Mouse (Mus musculus) macrophage (primary cell): ENCODE measurements around the gene Zfp345. TPM values are rescaled to one million over a fixed set of nuclear protein-coding genes. Genes with fewer than 3 reads are reported as not detected.
"Not testable (repeated sequence)": the region's sequence is repeated elsewhere in the genome, so short reads cannot be mapped to it uniquely, and the experiment has no call there.

ENCODE experiments used
- H3K27ac ChIP-seq: fragments of 350-480 bp; formaldehyde crosslinking; 2 replicates; pipeline ENCODE4 v1.9.0; 2021
- H3K36me3 ChIP-seq: fragments of 350-480 bp; formaldehyde crosslinking; 2 replicates; pipeline ENCODE4 v1.9.0; 2021; ENCODE audit errors: inconsistent target
- H3K4me3 ChIP-seq: fragments of 350-480 bp; formaldehyde crosslinking; 2 replicates; pipeline ENCODE4 v1.9.0; 2021; ENCODE audit errors: inconsistent target
- H3K79me2 ChIP-seq: fragments of 350-480 bp; formaldehyde crosslinking; 2 replicates; pipeline ENCODE4 v1.9.0; 2021; ENCODE audit errors: inconsistent target
- WGBS: methylation state at CpG from one replicate; pipeline ENCODE4 v1.1.7; 2026; ENCODE audit warnings: inconsistent platforms; ENCODE audit not compliant: missing documents; 5-methylcytosine and 5-hydroxymethylcytosine counted together
- polyA plus RNA-seq: library from polyadenylated mRNA; stranded (reverse); fragments of 250-400 nt; gene quantifications from 3 replicates; pipeline ENCODE4 v1.2.4, GENCODE M21; 2018; ENCODE audit warnings: inconsistent platforms
- total RNA-seq, 78 experiments: library from RNA; depleted of rRNA; stranded (reverse); fragments of 250-400 nt; gene quantifications; 1 replicate in 9 of 78; 2 replicates in 24 of 78; 3 replicates in 43 of 78; 4 replicates in 2 of 78; pipeline ENCODE4 v1.2.4; 2018; ENCODE audit warnings: inconsistent platforms in 56 of 78

Gene Zfp345
- total RNA-seq (2018; cell fraction: chromatin; rRNA removed): under 1 TPM in 1 of 26 experiments, not detected in 25; 0.26 TPM
- total RNA-seq (2018; cell fraction: cytosol; rRNA removed): under 1 TPM in 8 of 26 experiments, not detected in 18; 0.03 to 0.09 (median 0.06) TPM
- total RNA-seq (2018; cell fraction: nucleus; rRNA removed): not detected
- polyA plus RNA-seq: not detected in 3 replicates

GRCm38 (mm10) chr2:150484939-150485778 lies at the start of gene Zfp345:
Zfp345 (minus strand) TSS chr2:150485091.
- H3K36me3 ChIP-seq, H3K27ac ChIP-seq, H3K4me3 ChIP-seq, H3K79me2 ChIP-seq: not testable (repeated sequence)
- 68% methylated on average over 6 of the region's 8 CpGs for WGBS

GRCm38 (mm10) chr2:150525703-150526207 lies 40.9 kb upstream of the Zfp345 start:
- no peaks in the 10 kb centered on the region for H3K36me3 ChIP-seq
- no peak overlapping the region for H3K27ac ChIP-seq
- no peaks in the 10 kb centered on the region for H3K79me2 ChIP-seq
- no peak overlapping the region for H3K4me3 ChIP-seq
- WGBS: 7% methylated on average over 41 of the region's 42 CpGs

- Histone ChIP-seq H3K27ac (no peak overlapping the region), H3K79me2 (no peaks in the 10 kb centered on the region), H3K4me3 (no peak overlapping the region), H3K36me3 (no peaks in the 10 kb centered on the region)
- 92% methylated on average over 3 of the region's 3 CpGs for WGBS
Measured at GRCm38 (mm10) chr2:150512837-150513236, 27.9 kb upstream of the Zfp345 start.

- WGBS: 42% methylated on average over 38 of the region's 60 CpGs
- H3K79me2 ChIP-seq, H3K36me3 ChIP-seq, H3K4me3 ChIP-seq, H3K27ac ChIP-seq: not testable (repeated sequence)
Measured at GRCm38 (mm10) chr2:150500124-150500973, 15.5 kb upstream of the Zfp345 start.

- no peaks in the 10 kb centered on the region for H3K36me3 ChIP-seq
- no peaks in the 10 kb centered on the region for H3K79me2 ChIP-seq
- H3K4me3 ChIP-seq: no peak overlapping the region
- WGBS: 90% methylated on average over 2 of the region's 2 CpGs
- H3K27ac ChIP-seq: no peak overlapping the region
Measured at GRCm38 (mm10) chr2:150493031-150493430, 8.1 kb upstream of the Zfp345 start.

GRCm38 (mm10) chr2:150451180-150451919 lies 33.5 kb downstream of the Zfp345 start, which contains the start of gene Zfp442:
Zfp442 (minus strand) TSS chr2:150451486.
- 6% methylated on average over 17 of the region's 18 CpGs for WGBS
- not testable (repeated sequence) for H3K36me3 ChIP-seq, H3K79me2 ChIP-seq, H3K27ac ChIP-seq
- peak within 1 kb of the TSS; percentile 59 for H3K4me3 ChIP-seq

- not testable (repeated sequence) for H3K4me3 ChIP-seq, H3K27ac ChIP-seq, H3K36me3 ChIP-seq, H3K79me2 ChIP-seq
- 75% methylated on average over 1 of the region's 1 CpGs for WGBS
Measured at GRCm38 (mm10) chr2:150439084-150439483, 45.8 kb downstream of the Zfp345 start.

Other genes with a start within 250 kb of the Zfp345 start
- gene Gm21994, start 229.5 kb downstream of the Zfp345 start, polyA plus RNA-seq: 1.4 to 8.2 TPM (median 4.3 TPM) in 3 replicates
- gene Gm14124, start 227.6 kb downstream of the Zfp345 start, polyA plus RNA-seq: not detected in 3 replicates
- gene Gm10130, start 161.4 kb downstream of the Zfp345 start, polyA plus RNA-seq: not detected in 3 replicates
- 1.1 to 2.4 TPM (median 2.0 TPM) in 3 replicates for gene 3300002I08Rik, start 122.3 kb downstream of the Zfp345 start, polyA plus RNA-seq
- 1.2 to 1.8 TPM (median 1.6 TPM) in 3 replicates for gene Zfp442, start 33.6 kb downstream of the Zfp345 start, polyA plus RNA-seq
- 5.6 to 14.2 TPM (median 9.1 TPM) in 3 replicates for gene Cst7, start 85.3 kb upstream of the Zfp345 start, polyA plus RNA-seq
- 21.1 to 28.3 TPM (median 26.8 TPM) in 3 replicates for gene Apmap, start 123.5 kb upstream of the Zfp345 start, polyA plus RNA-seq
- 18.0 to 26.5 TPM (median 21.7 TPM) in 3 replicates for gene Acss1, start 183.4 kb upstream of the Zfp345 start, polyA plus RNA-seq
- not detected in 3 replicates for gene Vsx1, start 204.3 kb upstream of the Zfp345 start, polyA plus RNA-seq